Mouse (Mus musculus): ENCODE measurements around the gene Msl1.

- TF ChIP-seq CTCF (conservative IDR thresholded peaks at IDR 0.05; ENCODE audit: insufficient read depth, insufficient read length, low read depth, low read length) (no peak), POLR2A (IDR thresholded peaks at IDR 0.05; ENCODE audit: low read depth, low read length) (no peak)
These were observed 7.2 kb upstream of the Msl1 start for GRCm38 (mm10) chr11:98788139-98788538.

All from kidney, adult 2 months (tissue).